Mouse (Mus musculus) neural tube, embryonic 13.5 days (tissue): ENCODE data around the gene Dlg1. TPM values are rescaled to one million over a fixed set of nuclear protein-coding genes. Genes with fewer than 3 reads are reported as not detected.
"Not testable (repeated sequence)": the region's sequence is repeated elsewhere in the genome, so short reads cannot be mapped to it uniquely, and the experiment has no call there.

Experiments
- ATAC-seq: fragments of 200-750 bp; cut with Nextera tagmentation; 2 replicates; pipeline ENCODE4 v1.8.0; 2017; ENCODE audit warnings: low read depth, mild to moderate bottlenecking, moderate TSS enrichment, moderate library complexity
- H3K27ac ChIP-seq: fragments of 300-500 bp; sonication (generic); replicated peaks from 2 replicates; pipeline ENCODE4 v1.5.1; 2015; ENCODE audit warnings: moderate library complexity, mild to moderate bottlenecking, inconsistent platforms
- H3K27me3 ChIP-seq: fragments of 300-500 bp; sonication (generic); 2 replicates; pipeline ENCODE4 v1.6.1; 2015; ENCODE audit warnings: mild to moderate bottlenecking, inconsistent platforms
- H3K36me3 ChIP-seq: fragments of 300-500 bp; sonication (generic); 2 replicates; pipeline ENCODE4 v1.6.1; 2015; ENCODE audit warnings: mild to moderate bottlenecking, inconsistent platforms
- H3K4me1 ChIP-seq: fragments of 300-500 bp; sonication (generic); replicated peaks from 2 replicates; pipeline ENCODE4 v1.6.1; 2015; ENCODE audit warnings: inconsistent platforms
- H3K4me2 ChIP-seq: fragments of 300-500 bp; sonication (generic); 2 replicates; pipeline ENCODE4 v1.6.1; 2015; ENCODE audit warnings: inconsistent platforms, mild to moderate bottlenecking, moderate library complexity
- H3K4me3 ChIP-seq: fragments of 300-500 bp; sonication (generic); 2 replicates; pipeline ENCODE4 v1.5.1; 2015; ENCODE audit warnings: mild to moderate bottlenecking, inconsistent platforms
- H3K9ac ChIP-seq: fragments of 300-500 bp; sonication (generic); 2 replicates; pipeline ENCODE4 v1.6.1; 2015; ENCODE audit warnings: moderate library complexity, mild to moderate bottlenecking, inconsistent platforms
- H3K9me3 ChIP-seq: fragments of 300-500 bp; sonication (generic); 2 replicates; pipeline ENCODE4 v1.6.1; 2016; ENCODE audit warnings: inconsistent platforms
- WGBS: fragments of 180-500 bp; shearing (Covaris S2); methylation state at CpG from one replicate; pipeline ENCODE4 v1.1.7; 2015; 5-methylcytosine and 5-hydroxymethylcytosine counted together
- polyA plus RNA-seq: library from polyadenylated mRNA; unstranded; fragments of >200 nt; fragmentation: Nextera tagmentation; extraction: Ambion mirVana; gene quantifications from 2 replicates; pipeline ENCODE4 v1.2.1, GENCODE M21; 2015

Dlg1 gene
- polyA plus RNA-seq, 1 experiment from 2014 or later = 13.7 TPM

GRCm38 (mm10) chr16:31696367-31696766 is 33.1 kb downstream of the Dlg1 start:
- Histone ChIP-seq H3K9ac (no peak overlapping the region), H3K4me3 (no peak overlapping the region), H3K4me2 (no peak overlapping the region), H3K27me3 (no peaks in the 10 kb centered on the region), H3K9me3 (no peaks in the 10 kb centered on the region), H3K36me3 (no peaks in the 10 kb centered on the region), H3K4me1 (peaks cover 6% of the 10 kb centered on the region), H3K27ac (no peak overlapping the region)
- ATAC-seq = no peak
- WGBS = 80% methylated on average over 6 of the region's 6 CpGs

- H3K4me2 ChIP-seq = no peak overlapping the region
Measured at GRCm38 (mm10) chr16:31697341-31697740, 34.1 kb downstream of the Dlg1 start.

GRCm38 (mm10) chr16:31705213-31705612 is 42.0 kb downstream of the Dlg1 start:
- no peak overlapping the region for H3K4me3 ChIP-seq
- no peak overlapping the region for H3K9ac ChIP-seq
- H3K27ac ChIP-seq = no peak overlapping the region
- WGBS = 41% methylated on average over 2 of the region's 2 CpGs
- H3K36me3 ChIP-seq = no peaks in the 10 kb centered on the region
- no peaks in the 10 kb centered on the region for H3K4me1 ChIP-seq
- H3K4me2 ChIP-seq = no peak overlapping the region
- ATAC-seq = no peak
- no peaks in the 10 kb centered on the region for H3K9me3 ChIP-seq
- H3K27me3 ChIP-seq = no peaks in the 10 kb centered on the region

More at GRCm38 (mm10) chr16:31697341-31697740, 34.1 kb downstream of the Dlg1 start:
- no peak overlapping the region for H3K27ac ChIP-seq
- peaks cover 6% of the 10 kb centered on the region for H3K4me1 ChIP-seq
- H3K4me3 ChIP-seq = no peak overlapping the region
- H3K27me3 ChIP-seq = no peaks in the 10 kb centered on the region
- H3K9ac ChIP-seq = no peak overlapping the region
- 85% methylated on average over 4 of the region's 4 CpGs for WGBS
- H3K36me3 ChIP-seq = no peaks in the 10 kb centered on the region
- no peaks in the 10 kb centered on the region for H3K9me3 ChIP-seq
- no peak for ATAC-seq

- Histone ChIP-seq H3K27ac (no peak overlapping the region), H3K9me3 (no peaks in the 10 kb centered on the region), H3K9ac (no peak overlapping the region), H3K4me1 (no peaks in the 10 kb centered on the region), H3K36me3 (no peaks in the 10 kb centered on the region), H3K4me2 (no peak overlapping the region), H3K4me3 (no peak overlapping the region), H3K27me3 (no peaks in the 10 kb centered on the region)
- 92% methylated on average over 3 of the region's 3 CpGs for WGBS
- ATAC-seq = no peak
Measured at GRCm38 (mm10) chr16:31705904-31706303, 42.7 kb downstream of the Dlg1 start.

GRCm38 (mm10) chr16:31707326-31707725 is 44.1 kb downstream of the Dlg1 start:
- H3K9ac ChIP-seq = no peak overlapping the region
- no peaks in the 10 kb centered on the region for H3K36me3 ChIP-seq
- ATAC-seq = no peak
- no peak overlapping the region for H3K4me3 ChIP-seq
- H3K4me1 ChIP-seq = no peaks in the 10 kb centered on the region
- H3K27ac ChIP-seq = no peak overlapping the region
- no peak overlapping the region for H3K4me2 ChIP-seq
- no peaks in the 10 kb centered on the region for H3K27me3 ChIP-seq
- whole genome bisulfite sequencing = 94% methylated on average over 3 of the region's 3 CpGs
- no peaks in the 10 kb centered on the region for H3K9me3 ChIP-seq

- no peaks in the 10 kb centered on the region for H3K4me1 ChIP-seq
- no peak overlapping the region for H3K27ac ChIP-seq
- H3K4me3 ChIP-seq = no peak overlapping the region
- WGBS = 100% methylated on average over 1 of the region's 1 CpGs
- no peak overlapping the region for H3K4me2 ChIP-seq
- no peaks in the 10 kb centered on the region for H3K27me3 ChIP-seq
- no peak for ATAC-seq
- H3K9me3 ChIP-seq = no peaks in the 10 kb centered on the region
- H3K9ac ChIP-seq = no peak overlapping the region
- no peaks in the 10 kb centered on the region for H3K36me3 ChIP-seq
Measured at GRCm38 (mm10) chr16:31722991-31723390, 59.7 kb downstream of the Dlg1 start.

GRCm38 (mm10) chr16:31724121-31724520 is 60.9 kb downstream of the Dlg1 start:
- Histone ChIP-seq H3K4me2 (no peak overlapping the region), H3K9me3 (no peaks in the 10 kb centered on the region), H3K4me1 (no peaks in the 10 kb centered on the region), H3K27me3 (no peaks in the 10 kb centered on the region), H3K4me3 (no peak overlapping the region), H3K27ac (no peak overlapping the region), H3K9ac (no peak overlapping the region), H3K36me3 (no peaks in the 10 kb centered on the region)
- 33% methylated on average over 1 of the region's 1 CpGs for WGBS
- ATAC-seq = no peak; the same call in 1 of the 2 replicates

GRCm38 (mm10) chr16:31724818-31725217 is 61.6 kb downstream of the Dlg1 start:
- Histone ChIP-seq H3K4me2 (no peak overlapping the region), H3K9me3 (no peaks in the 10 kb centered on the region), H3K4me1 (no peaks in the 10 kb centered on the region), H3K27me3 (no peaks in the 10 kb centered on the region), H3K36me3 (no peaks in the 10 kb centered on the region), H3K9ac (0 out of 2 replicates have a peak overlapping the region, but pooled peaks have one; percentile 17), H3K27ac (no peak overlapping the region), H3K4me3 (no peak overlapping the region)
- no peak for ATAC-seq
- 80% methylated on average over 4 of the region's 4 CpGs for WGBS

GRCm38 (mm10) chr16:31730971-31731370 is 67.7 kb downstream of the Dlg1 start:
- H3K9me3 ChIP-seq, H3K27ac ChIP-seq, H3K27me3 ChIP-seq, H3K4me2 ChIP-seq, H3K36me3 ChIP-seq, H3K9ac ChIP-seq, H3K4me3 ChIP-seq, ATAC-seq, H3K4me1 ChIP-seq: not testable (repeated sequence)
- 100% methylated on average over 1 of the region's 1 CpGs for WGBS

- H3K9me3 ChIP-seq = no peaks in the 10 kb centered on the region
- H3K4me2 ChIP-seq = no peak overlapping the region
- WGBS = 87% methylated on average over 4 of the region's 4 CpGs
- no peak overlapping the region for H3K4me3 ChIP-seq
- H3K27ac ChIP-seq = no peak overlapping the region
- H3K36me3 ChIP-seq = 0 out of 2 replicates have a peak, but pooled peaks cover 2% of the 10 kb centered on the region
- no peak overlapping the region for H3K9ac ChIP-seq
- no peaks in the 10 kb centered on the region for H3K4me1 ChIP-seq
- ATAC-seq = no peak
- no peaks in the 10 kb centered on the region for H3K27me3 ChIP-seq
Measured at GRCm38 (mm10) chr16:31737081-31737480, 73.8 kb downstream of the Dlg1 start.

GRCm38 (mm10) chr16:31737761-31738160 is 74.5 kb downstream of the Dlg1 start:
- H3K4me3 ChIP-seq = no peak overlapping the region
- H3K4me2 ChIP-seq = no peak overlapping the region
- H3K9me3 ChIP-seq = no peaks in the 10 kb centered on the region
- H3K36me3 ChIP-seq = 0 out of 2 replicates have a peak, but pooled peaks cover 2% of the 10 kb centered on the region
- WGBS = 35% methylated on average over 3 of the region's 3 CpGs
- H3K4me1 ChIP-seq = no peaks in the 10 kb centered on the region
- H3K9ac ChIP-seq = no peak overlapping the region
- H3K27ac ChIP-seq = no peak overlapping the region
- H3K27me3 ChIP-seq = no peaks in the 10 kb centered on the region
- no peak for ATAC-seq

- Histone ChIP-seq H3K27me3 (no peaks in the 10 kb centered on the region), H3K4me1 (no peaks in the 10 kb centered on the region), H3K4me3 (no peak overlapping the region), H3K27ac (no peak overlapping the region), H3K36me3 (0 out of 2 replicates have a peak, but pooled peaks cover 6% of the 10 kb centered on the region), H3K9ac (no peak overlapping the region), H3K4me2 (no peak overlapping the region), H3K9me3 (peaks cover 4% of the 10 kb centered on the region; the same call in 1 of the 2 replicates)
- 72% methylated on average over 8 of the region's 8 CpGs for WGBS
- no peak for ATAC-seq
Measured at GRCm38 (mm10) chr16:31740271-31740670, 77.0 kb downstream of the Dlg1 start.

- ATAC-seq = no peak
- Histone ChIP-seq H3K4me1 (no peaks in the 10 kb centered on the region), H3K27me3 (no peaks in the 10 kb centered on the region), H3K9me3 (peaks cover 5% of the 10 kb centered on the region; the same call in 1 of the 2 replicates), H3K36me3 (0 out of 2 replicates have a peak, but pooled peaks cover 6% of the 10 kb centered on the region), H3K4me3 (no peak overlapping the region), H3K9ac (no peak overlapping the region), H3K4me2 (no peak overlapping the region), H3K27ac (no peak overlapping the region)
- WGBS = 78% methylated on average over 5 of the region's 5 CpGs
Measured at GRCm38 (mm10) chr16:31740704-31741103, 77.5 kb downstream of the Dlg1 start.
